Comparison of ENCODE assay signal across 20 mouse cellular contexts in genomic region chr1:189041261-189041660, GRCm38 (mm10). TPM values are rescaled to one million over a fixed set of nuclear protein-coding genes. Genes with fewer than 3 reads are reported as not detected.
DNase-seq lines count a peak whose midpoint lies in the region; ATAC-seq lines count a peak whose summit lies in the region.
"Had no signal": no experiment of that assay in that cellular context is flagged by ENCODE, and none has a peak within 500 bp of the region (broad histone marks: within the 10 kb centered on the region; RNA-seq: fewer than 3 reads in every experiment).

No protein-coding gene starts in this region.

- intact Hi-C loops in heart, postnatal 14 days (cut with DNase I) = loop anchor here (10.0 kb wide), 1 partner anchor 124 kb away; no protein-coding TSS in a partner anchor

- DNase-seq in kidney, postnatal 10 days = peak; percentile 15
- peak; percentile 23 to 45 for DNase-seq in B cell, adult 2 months
- DNase-seq in heart, postnatal 14 days = peak; percentile 9 to 11
- DNase-seq in right cerebral cortex, postnatal 10 days (ENCODE audit: low spot score in 2 of 2) = no peak
- no peak for DNase-seq in right cerebral cortex, postnatal 36 days (ENCODE audit: low spot score in 2 of 2)
- DNase-seq in spleen, adult 18-20 months = no peak
- DNase-seq: cerebellum, adult 2 months; gastrocnemius, postnatal 10 days; lung, adult 2 months; right cerebral cortex, postnatal 25 days had no signal

- 74% methylated on average over 12 of the region's 12 CpGs for WGBS in kidney, embryonic 14.5 days

- ATAC-seq in kidney, embryonic 14.5 days (ENCODE audit: low FRiP score, low TSS enrichment) = no peak
- ATAC-seq in granulocyte monocyte progenitor cell, adult 5-6 weeks (replicated peaks; ENCODE audit: poor library complexity, severe bottlenecking) = peak; percentile 30; the same call in 1 of the 2 replicates
- ATAC-seq: forebrain, embryonic 14.5 days; intestine, embryonic 15.5 days had no signal

- H3K27ac ChIP-seq in kidney, embryonic 14.5 days (ENCODE audit: low read depth, low read length) = no peak overlapping the region
- H3K27ac ChIP-seq: embryonic facial prominence, embryonic 12.5 days; heart, embryonic 15.5 days; hindbrain, embryonic 15.5 days; intestine, embryonic 15.5 days; midbrain, embryonic 10.5 days had no signal

- no peak overlapping the region for H3K9ac ChIP-seq in kidney, embryonic 14.5 days (ENCODE audit: low read depth, low read length)
- H3K9ac ChIP-seq: embryonic facial prominence, embryonic 12.5 days; heart, embryonic 15.5 days; hindbrain, embryonic 15.5 days; intestine, embryonic 15.5 days had no signal

- no peak overlapping the region for H3K4me2 ChIP-seq in kidney, embryonic 14.5 days (replicated peaks; ENCODE audit: low read depth, low read length)
- H3K4me2 ChIP-seq: embryonic facial prominence, embryonic 12.5 days; heart, embryonic 15.5 days; hindbrain, embryonic 15.5 days; intestine, embryonic 15.5 days; liver, embryonic 11.5 days had no signal

- H3K36me3 ChIP-seq in kidney, embryonic 14.5 days (ENCODE audit: control insufficient read depth, insufficient read depth, low read length) = no peaks in the 10 kb centered on the region
- H3K36me3 ChIP-seq: embryonic facial prominence, embryonic 12.5 days; heart, embryonic 15.5 days; hindbrain, embryonic 15.5 days; intestine, embryonic 15.5 days; midbrain, embryonic 10.5 days had no signal

- H3K9me3 ChIP-seq in kidney, embryonic 14.5 days (ENCODE audit: control insufficient read depth, low read length) = no peaks in the 10 kb centered on the region
- H3K9me3 ChIP-seq: embryonic facial prominence, embryonic 12.5 days; hindbrain, embryonic 15.5 days; intestine, embryonic 15.5 days; midbrain, embryonic 10.5 days had no signal

- no peaks in the 10 kb centered on the region for H3K27me3 ChIP-seq in kidney, embryonic 14.5 days (ENCODE audit: control insufficient read depth, insufficient read depth, low read length)
- H3K27me3 ChIP-seq: embryonic facial prominence, embryonic 12.5 days; heart, embryonic 15.5 days; hindbrain, embryonic 15.5 days; intestine, embryonic 15.5 days had no signal

- H3K4me1 ChIP-seq in kidney, embryonic 14.5 days (ENCODE audit: control insufficient read depth, insufficient read depth, low read length) = no peaks in the 10 kb centered on the region
- H3K4me1 ChIP-seq: embryonic facial prominence, embryonic 12.5 days; heart, embryonic 15.5 days; hindbrain, embryonic 15.5 days; intestine, embryonic 15.5 days; midbrain, embryonic 10.5 days had no signal

- H3K4me3 ChIP-seq in kidney, embryonic 14.5 days (ENCODE audit: low read length) = no peak overlapping the region
- H3K4me3 ChIP-seq: embryonic facial prominence, embryonic 12.5 days; erythroblast, embryonic 14.5 days; heart, embryonic 15.5 days; hindbrain, embryonic 15.5 days; intestine, embryonic 15.5 days; midbrain, embryonic 10.5 days had no signal

RNA-seq across cellular contexts. Expression of gene Kctd3, which starts 33.6 kb away (rescaled TPM):
- polyA plus RNA-seq in kidney, embryonic 14.5 days (2014; fragmentation: Nextera tagmentation; extraction: Ambion mirVana) = 20.0 and 35.6 TPM in 2 replicates
- total RNA-seq in granulocyte monocyte progenitor cell, adult 5-6 weeks (2014; fragmentation: Nextera tagmentation) = 10.5 and 19.1 TPM in 2 replicates
- 17.5 and 21.8 TPM in 2 replicates for total RNA-seq in granulocyte monocyte progenitor cell, adult 5-6 weeks (2017)
- total RNA-seq in heart, postnatal 14 days (2021) = 10 to 100 TPM; 29.8 to 34.2 TPM

Comparison
In these comparisons a context has a peak if more than half of its experiments do, and no peak if none do; other contexts are left out.
1. DNase-seq: peak in kidney, postnatal 10 days (single experiment), B cell, adult 2 months (2 of 2) and heart, postnatal 14 days (2 of 2); none in right cerebral cortex, postnatal 10 days (0 of 2), right cerebral cortex, postnatal 36 days (0 of 2) and spleen, adult 18-20 months (0 of 2).